24 mouse cellular contexts compared by ENCODE assay signal in the genomic region with DNA sequence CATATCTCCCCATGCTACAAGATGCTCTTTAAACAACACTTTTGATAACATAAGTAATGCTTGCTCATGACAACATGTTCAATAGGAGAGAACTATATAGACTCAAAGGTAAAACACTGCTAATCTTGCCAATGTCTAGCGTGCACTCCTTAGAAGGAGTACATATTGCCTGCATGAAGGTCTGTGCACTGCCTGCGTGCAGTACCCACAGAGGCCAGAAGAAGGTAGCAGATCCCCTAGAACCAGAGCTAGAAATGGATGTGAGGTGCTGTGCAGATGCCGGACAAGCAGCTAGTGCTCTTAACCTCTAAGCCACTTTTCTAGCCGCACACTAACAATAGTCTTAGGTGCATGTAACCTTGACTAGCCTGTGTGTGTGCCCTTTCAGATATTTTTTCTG. TPM values are rescaled to one million over a fixed set of nuclear protein-coding genes. Genes with fewer than 3 reads are reported as not detected.
DNase-seq lines count a peak whose midpoint lies in the region; ATAC-seq and TF ChIP-seq lines count a peak whose summit lies in the region.
"Had no signal": no experiment of that assay in that cellular context is flagged by ENCODE, and none has a peak within 500 bp of the region (broad histone marks: within the 10 kb centered on the region; RNA-seq: fewer than 3 reads in every experiment).

No protein-coding gene starts in this region.

- H3K4me3 ChIP-seq in left cerebral cortex, adult 2 months, result no peak overlapping the region
- H3K4me3 ChIP-seq: forebrain, embryonic 10.5 days; intestine, embryonic 15.5 days; limb, embryonic 10.5 days; liver, embryonic 13.5 days; lung, embryonic 15.5 days had no signal

- TF ChIP-seq CTCF in left cerebral cortex, adult 2 months (IDR thresholded peaks at IDR 0.05), result peak; percentile 2; the same call in 1 of the 2 replicates

- ATAC-seq in megakaryocyte progenitor cell, adult 5-6 weeks (replicated peaks; ENCODE audit: poor library complexity), result peak; percentile 39; the same call in 1 of the 2 replicates
- ATAC-seq: intestine, embryonic 15.5 days had no signal

- intact Hi-C loops in left cerebral cortex, adult 2 months (cut with DNase I), result no loop called here

- DNase-seq in left cerebral cortex, adult 2 months (ENCODE audit: extremely low spot score in 1 of 2, low spot score in 2 of 2), result no peak
- DNase-seq in left cerebral cortex, adult 11 months (ENCODE audit: low spot score), result no peak
- peak; percentile 32 for DNase-seq in 3T3-L1 (ENCODE audit: low read depth, low spot score)
- peak; percentile 50 for DNase-seq in ES-CJ7 (ENCODE audit: low read depth, low spot score)
- no peak for DNase-seq in yolk sac, embryonic 10.5 days (ENCODE audit: low spot score)
- DNase-seq in layer of hippocampus, adult 18-20 months (ENCODE audit: low spot score in 2 of 2), result no peak
- DNase-seq: adrenal gland, adult 2 months; cerebellum, adult 11 months; cerebellum, adult 9-11 months; gastrocnemius, postnatal 36 days; kidney, postnatal 36 days; liver, embryonic 13.5 days had no signal

- H3K27ac ChIP-seq in left cerebral cortex, adult 2 months, result no peak overlapping the region
- H3K27ac ChIP-seq: forebrain, embryonic 10.5 days; hindbrain, embryonic 14.5 days; intestine, embryonic 15.5 days; limb, embryonic 10.5 days; liver, embryonic 13.5 days; lung, embryonic 15.5 days; macrophage had no signal

RNA-seq across cellular contexts. Expression of a gene that starts 13.2 kb away (rescaled TPM):
- total RNA-seq in left cerebral cortex, adult 2 months (2021), result under 1 TPM in 1 of 2 experiments, not detected in 1; 0.70 TPM
- not detected in 2 replicates for total RNA-seq in megakaryocyte progenitor cell, adult 5-6 weeks (2015)
- not detected in 2 replicates for total RNA-seq in megakaryocyte progenitor cell, adult 5-6 weeks (2017)
- not detected for total RNA-seq in layer of hippocampus, adult 18-20 months (2021)
- total RNA-seq: adrenal gland, adult 2 months; adrenal gland, postnatal 4 days; common myeloid progenitor, adult 5-6 weeks; gastrocnemius, postnatal 36 days; heart, adult 8-10 months; heart, postnatal 25 days; layer of hippocampus, postnatal 10 days had no signal

RNA-seq across cellular contexts. Expression of a gene that starts 22.6 kb away (rescaled TPM):
- 10 to 100 TPM; 40.5 to 45.1 TPM for total RNA-seq in left cerebral cortex, adult 2 months (2021)
- total RNA-seq in megakaryocyte progenitor cell, adult 5-6 weeks (2015), result 1.7 and 2.0 TPM in 2 replicates
- total RNA-seq in megakaryocyte progenitor cell, adult 5-6 weeks (2017), result 4.1 and 5.0 TPM in 2 replicates
- 10 to 100 TPM; 25.8 to 31.2 TPM for total RNA-seq in layer of hippocampus, adult 18-20 months (2021)

Comparison
In these comparisons a context has a peak if more than half of its experiments do, and no peak if none do; other contexts are left out.
1. DNase-seq: peak in 3T3-L1 (single experiment) and ES-CJ7 (single experiment); none in left cerebral cortex, adult 2 months (0 of 2), left cerebral cortex, adult 11 months (single experiment), yolk sac, embryonic 10.5 days (single experiment) and layer of hippocampus, adult 18-20 months (0 of 2).
2. RNA of a gene that starts 22.6 kb away (total RNA-seq): 40.5 to 45.1 TPM in left cerebral cortex, adult 2 months and 25.8 to 31.2 TPM in layer of hippocampus, adult 18-20 months; 1.7 to 5.0 TPM in megakaryocyte progenitor cell, adult 5-6 weeks; every median in the first group is over 4 times any median in the second.